ENCODE assay signal across 8 mouse cellular contexts in the genomic region with DNA sequence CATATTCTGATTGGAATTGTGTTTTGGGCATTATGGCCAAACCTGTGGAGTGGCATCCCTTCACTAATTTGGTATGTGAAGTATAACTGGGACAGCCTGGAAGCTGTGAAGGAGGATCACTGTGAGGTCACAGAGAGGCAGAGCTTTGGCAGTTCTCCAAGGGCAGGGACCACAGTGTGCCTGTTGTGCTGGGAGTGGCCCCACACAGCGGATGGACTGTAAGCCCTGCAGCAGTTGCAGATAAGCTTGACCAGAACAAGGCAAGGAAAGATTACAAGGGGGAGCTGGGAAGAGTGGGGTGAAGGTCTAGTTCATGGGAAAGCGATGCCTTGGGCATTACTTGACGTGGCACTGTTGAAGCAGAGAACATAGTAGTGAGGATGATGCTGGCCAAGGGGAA. TPM values are rescaled to one million over a fixed set of nuclear protein-coding genes. Genes with fewer than 3 reads are reported as not detected.
DNase-seq lines count a peak whose midpoint lies in the region; ATAC-seq and TF ChIP-seq lines count a peak whose summit lies in the region.

No protein-coding gene starts in this region.

- peaks cover 45% of the 10 kb centered on the region for H3K4me1 ChIP-seq in hindbrain, embryonic 13.5 days (replicated peaks)
- peaks cover 38% of the 10 kb centered on the region for H3K4me1 ChIP-seq in hindbrain, embryonic 10.5 days (replicated peaks)
- peaks cover 15% of the 10 kb centered on the region for H3K4me1 ChIP-seq in kidney, adult 2 months (ENCODE audit: control insufficient read depth, insufficient read depth, low read length)
- H3K4me1 ChIP-seq in hindbrain, embryonic 14.5 days (replicated peaks; ENCODE audit: control insufficient read depth, insufficient read depth, low read length), result peaks cover 31% of the 10 kb centered on the region

- no peak overlapping the region for H3K4me2 ChIP-seq in hindbrain, embryonic 13.5 days
- no peak overlapping the region for H3K4me2 ChIP-seq in hindbrain, embryonic 14.5 days (replicated peaks)

- H3K36me3 ChIP-seq in hindbrain, embryonic 13.5 days, result peaks cover 32% of the 10 kb centered on the region
- H3K36me3 ChIP-seq in hindbrain, embryonic 10.5 days, result peaks cover 48% of the 10 kb centered on the region
- H3K36me3 ChIP-seq in kidney, adult 2 months (ENCODE audit: control insufficient read depth, insufficient read depth, low read length), result peaks cover 1% of the 10 kb centered on the region; the same call in 1 of the 2 replicates
- H3K36me3 ChIP-seq in hindbrain, embryonic 14.5 days (replicated peaks; ENCODE audit: control insufficient read depth, insufficient read depth), result peaks cover 38% of the 10 kb centered on the region

- no peak overlapping the region for H3K27ac ChIP-seq in hindbrain, embryonic 13.5 days
- H3K27ac ChIP-seq in hindbrain, embryonic 10.5 days, result no peak overlapping the region
- H3K27ac ChIP-seq in kidney, adult 2 months (ENCODE audit: insufficient read depth, low read depth, low read length), result no peak overlapping the region
- no peak overlapping the region for H3K27ac ChIP-seq in hindbrain, embryonic 14.5 days

- WGBS in hindbrain, embryonic 13.5 days, result 75% methylated on average over 3 of the region's 3 CpGs
- 88% methylated on average over 3 of the region's 3 CpGs for WGBS in hindbrain, embryonic 10.5 days
- 36% methylated on average over 3 of the region's 3 CpGs for WGBS in kidney, adult 2 months
- 56% methylated on average over 3 of the region's 3 CpGs for WGBS in hindbrain, embryonic 14.5 days

- H3K4me3 ChIP-seq in hindbrain, embryonic 13.5 days, result no peak overlapping the region
- no peak overlapping the region for H3K4me3 ChIP-seq in hindbrain, embryonic 10.5 days
- H3K4me3 ChIP-seq in kidney, adult 2 months (ENCODE audit: insufficient read depth, low read depth, low read length), result no peak overlapping the region
- no peak overlapping the region for H3K4me3 ChIP-seq in hindbrain, embryonic 14.5 days (replicated peaks; ENCODE audit: low read length)

- ATAC-seq in hindbrain, embryonic 13.5 days (ENCODE audit: low FRiP score), result no peak
- ATAC-seq in granulocyte monocyte progenitor cell, adult 5-6 weeks (replicated peaks; ENCODE audit: poor library complexity, severe bottlenecking), result no peak
- no peak for ATAC-seq in hindbrain, embryonic 14.5 days (ENCODE audit: low FRiP score)

- no peak for TF ChIP-seq CTCF in kidney, adult 2 months (conservative IDR thresholded peaks at IDR 0.05; ENCODE audit: insufficient read depth, insufficient read length, low read depth, low read length)

- no peak for TF ChIP-seq POLR2A in kidney, adult 2 months (IDR thresholded peaks at IDR 0.05; ENCODE audit: low read depth, low read length)

- no peak for DNase-seq in hindbrain, embryonic 10.5 days (ENCODE audit: low spot score)
- peak; percentile 87 to 93 for DNase-seq in adrenal gland, adult (ENCODE audit: inconsistent age in 2 of 2, low spot score in 1 of 2)
- peak; percentile 64 for DNase-seq in gastrocnemius, postnatal 25 days
- DNase-seq in kidney, adult 2 months, result peak; percentile 90
- peak; percentile 88 for DNase-seq in lung, postnatal 10 days
- no peak for DNase-seq in hindbrain, embryonic 14.5 days (ENCODE audit: low spot score)

- no peaks in the 10 kb centered on the region for H3K9me3 ChIP-seq in hindbrain, embryonic 13.5 days
- H3K9me3 ChIP-seq in hindbrain, embryonic 10.5 days, result no peaks in the 10 kb centered on the region
- no peaks in the 10 kb centered on the region for H3K9me3 ChIP-seq in hindbrain, embryonic 14.5 days (ENCODE audit: control insufficient read depth, low read length)

- peak overlapping the region; percentile 20; the same call in 1 of the 2 replicates for H3K9ac ChIP-seq in hindbrain, embryonic 13.5 days
- no peak overlapping the region for H3K9ac ChIP-seq in hindbrain, embryonic 14.5 days

- H3K27me3 ChIP-seq in hindbrain, embryonic 13.5 days, result no peaks in the 10 kb centered on the region; the same call in 1 of the 2 replicates
- H3K27me3 ChIP-seq in hindbrain, embryonic 10.5 days (ENCODE audit: insufficient read depth, poor library complexity, severe bottlenecking), result no peaks in the 10 kb centered on the region
- no peaks in the 10 kb centered on the region for H3K27me3 ChIP-seq in kidney, adult 2 months (replicated peaks; ENCODE audit: control insufficient read depth, insufficient read depth, low read length)
- H3K27me3 ChIP-seq in hindbrain, embryonic 14.5 days (ENCODE audit: control insufficient read depth, insufficient read depth, low read length), result no peaks in the 10 kb centered on the region

RNA-seq across cellular contexts. Expression of gene Sec23ip, which starts 4.0 kb away (rescaled TPM):
- polyA plus RNA-seq in hindbrain, embryonic 13.5 days (2015; fragmentation: Nextera tagmentation; extraction: Ambion mirVana), result 42.5 and 44.0 TPM in 2 replicates
- polyA plus RNA-seq in hindbrain, embryonic 10.5 days (2016; fragmentation: Nextera tagmentation; extraction: Ambion mirVana), result 42.6 and 45.2 TPM in 2 replicates
- 10 to 100 TPM; 19.0 to 22.4 TPM for total RNA-seq in gastrocnemius, postnatal 25 days (2021)
- 29.9 and 35.5 TPM in 2 replicates for polyA plus RNA-seq in kidney, adult 2 months (2012; rRNA removed)
- 29.6 and 32.0 TPM in 2 replicates for total RNA-seq in granulocyte monocyte progenitor cell, adult 5-6 weeks (2014; fragmentation: Nextera tagmentation)
- 42.6 and 46.0 TPM in 2 replicates for total RNA-seq in granulocyte monocyte progenitor cell, adult 5-6 weeks (2017)
- polyA plus RNA-seq in hindbrain, embryonic 14.5 days (2014; fragmentation: Nextera tagmentation; extraction: Ambion mirVana), result 34.8 and 37.7 TPM in 2 replicates

RNA-seq across cellular contexts. Expression of gene Mcmbp, which starts 8.5 kb away (rescaled TPM):
- polyA plus RNA-seq in hindbrain, embryonic 13.5 days (2015; fragmentation: Nextera tagmentation; extraction: Ambion mirVana), result 53.8 and 57.1 TPM in 2 replicates
- 68.0 and 75.3 TPM in 2 replicates for polyA plus RNA-seq in hindbrain, embryonic 10.5 days (2016; fragmentation: Nextera tagmentation; extraction: Ambion mirVana)
- 10 to 100 TPM; 13.3 to 13.7 TPM for total RNA-seq in gastrocnemius, postnatal 25 days (2021)
- polyA plus RNA-seq in kidney, adult 2 months (2012; rRNA removed), result 19.8 and 22.2 TPM in 2 replicates
- total RNA-seq in granulocyte monocyte progenitor cell, adult 5-6 weeks (2014; fragmentation: Nextera tagmentation), result 87.6 and 96.3 TPM in 2 replicates
- 64.0 and 73.3 TPM in 2 replicates for total RNA-seq in granulocyte monocyte progenitor cell, adult 5-6 weeks (2017)
- 50.9 and 52.2 TPM in 2 replicates for polyA plus RNA-seq in hindbrain, embryonic 14.5 days (2014; fragmentation: Nextera tagmentation; extraction: Ambion mirVana)

Comparison
In these comparisons a context has a peak if more than half of its experiments do, and no peak if none do; other contexts are left out.
1. DNase-seq: peak in adrenal gland, adult (2 of 2), gastrocnemius, postnatal 25 days (single experiment), kidney, adult 2 months (single experiment) and lung, postnatal 10 days (single experiment); none in hindbrain, embryonic 10.5 days (single experiment) and hindbrain, embryonic 14.5 days (single experiment).